Mouse (Mus musculus) hindbrain, embryonic 13.5 days (tissue): ENCODE data around the gene Vps36. TPM values are rescaled to one million over a fixed set of nuclear protein-coding genes. Genes with fewer than 3 reads are reported as not detected.
A peak's percentile ranks its signal among the peaks of the same experiment; 100 is the strongest.

ENCODE experiments used
- ATAC-seq: fragments of 200-750 bp; cut with Nextera tagmentation; 2 replicates; pipeline ENCODE4 v1.8.0; 2017; ENCODE audit warnings: moderate TSS enrichment; ENCODE audit not compliant: low FRiP score
- H3K27ac ChIP-seq: fragments of 300-500 bp; sonication (generic); 2 replicates; pipeline ENCODE4 v1.5.1; 2015; ENCODE audit warnings: inconsistent platforms, mild to moderate bottlenecking, moderate library complexity
- H3K27me3 ChIP-seq: fragments of 300-500 bp; sonication (generic); 2 replicates; pipeline ENCODE4 v1.6.1; 2015; ENCODE audit warnings: mild to moderate bottlenecking, inconsistent platforms
- H3K36me3 ChIP-seq: fragments of 300-500 bp; sonication (generic); 2 replicates; pipeline ENCODE4 v1.6.1; 2015; ENCODE audit warnings: mild to moderate bottlenecking, inconsistent platforms
- H3K4me1 ChIP-seq: fragments of 300-500 bp; sonication (generic); replicated peaks from 2 replicates; pipeline ENCODE4 v1.6.1; 2015; ENCODE audit warnings: inconsistent platforms
- H3K4me2 ChIP-seq: fragments of 300-500 bp; sonication (generic); 2 replicates; pipeline ENCODE4 v1.6.1; 2015; ENCODE audit warnings: inconsistent platforms, mild to moderate bottlenecking, moderate library complexity
- H3K4me3 ChIP-seq: fragments of 300-500 bp; sonication (generic); 2 replicates; pipeline ENCODE4 v1.5.1; 2015; ENCODE audit warnings: mild to moderate bottlenecking, inconsistent platforms
- H3K9ac ChIP-seq: fragments of 300-500 bp; sonication (generic); 2 replicates; pipeline ENCODE4 v1.6.1; 2015; ENCODE audit warnings: mild to moderate bottlenecking, inconsistent platforms
- H3K9me3 ChIP-seq: fragments of 300-500 bp; sonication (generic); 2 replicates; pipeline ENCODE4 v1.6.1; 2016; ENCODE audit warnings: inconsistent platforms
- WGBS: fragments of 180-500 bp; shearing (Covaris S2); methylation state at CpG from one replicate; pipeline ENCODE4 v1.1.7; 2015; 5-methylcytosine and 5-hydroxymethylcytosine counted together
- polyA plus RNA-seq: library from polyadenylated mRNA; unstranded; fragments of >200 nt; fragmentation: Nextera tagmentation; extraction: Ambion mirVana; gene quantifications from 2 replicates; pipeline ENCODE4 v1.2.1, GENCODE M21; 2015

Gene Vps36
- polyA plus RNA-seq, 1 experiment from 2014 or later = 42.3 TPM

DNA sequence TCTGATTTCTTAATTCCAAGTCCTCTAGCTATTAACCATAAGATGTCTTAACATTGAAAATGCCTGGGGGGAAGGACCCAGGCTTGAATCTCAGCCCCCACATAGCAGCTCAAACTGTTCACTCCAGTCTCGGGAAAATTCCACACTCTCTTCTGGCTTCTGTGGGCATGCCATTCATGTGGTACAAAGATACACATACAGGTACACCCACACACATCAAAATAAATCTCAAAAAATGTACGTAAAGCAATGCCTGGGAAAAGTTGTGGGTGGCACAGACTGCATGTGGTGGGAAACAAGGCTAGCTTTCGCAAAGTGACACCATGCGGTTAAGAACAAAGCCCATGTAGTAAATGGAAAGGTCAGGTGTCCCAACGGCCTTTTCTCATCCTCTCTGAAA lies 23.4 kb upstream of the Vps36 start:
- Histone ChIP-seq H3K4me1 (peaks cover 9% of the 10 kb centered on the region), H3K4me3 (no peak overlapping the region), H3K4me2 (no peak overlapping the region), H3K27ac (no peak overlapping the region), H3K9me3 (no peaks in the 10 kb centered on the region), H3K36me3 (peaks cover 17% of the 10 kb centered on the region), H3K9ac (no peak overlapping the region), H3K27me3 (no peaks in the 10 kb centered on the region)
- WGBS = 92% methylated on average over 5 of the region's 5 CpGs
- no peak for ATAC-seq

DNA sequence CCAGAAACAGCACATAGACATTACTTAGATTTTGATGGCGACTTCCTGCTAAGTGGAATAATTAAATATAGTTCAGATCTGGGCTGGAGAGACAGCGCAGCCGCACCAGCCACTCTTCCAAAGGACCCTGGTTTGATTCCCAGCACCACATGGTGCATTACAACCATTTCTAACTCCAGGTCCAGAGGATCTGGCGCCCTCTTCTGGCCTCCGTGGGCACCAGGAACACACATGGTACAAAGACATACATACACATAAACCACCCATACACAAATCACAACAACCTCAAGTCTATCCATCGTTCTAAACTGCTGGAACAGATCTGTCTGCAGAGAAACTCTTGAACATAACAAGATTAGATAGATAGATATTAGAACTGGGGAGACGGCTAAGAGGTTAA lies 16.6 kb upstream of the Vps36 start:
- ATAC-seq = no peak
- Histone ChIP-seq H3K4me2 (no peak overlapping the region), H3K36me3 (peaks cover 36% of the 10 kb centered on the region), H3K27ac (no peak overlapping the region), H3K27me3 (no peaks in the 10 kb centered on the region), H3K4me3 (no peak overlapping the region), H3K9me3 (peaks cover 5% of the 10 kb centered on the region; the same call in 1 of the 2 replicates), H3K4me1 (no peaks in the 10 kb centered on the region), H3K9ac (no peak overlapping the region)
- WGBS = 96% methylated on average over 7 of the region's 7 CpGs

DNA sequence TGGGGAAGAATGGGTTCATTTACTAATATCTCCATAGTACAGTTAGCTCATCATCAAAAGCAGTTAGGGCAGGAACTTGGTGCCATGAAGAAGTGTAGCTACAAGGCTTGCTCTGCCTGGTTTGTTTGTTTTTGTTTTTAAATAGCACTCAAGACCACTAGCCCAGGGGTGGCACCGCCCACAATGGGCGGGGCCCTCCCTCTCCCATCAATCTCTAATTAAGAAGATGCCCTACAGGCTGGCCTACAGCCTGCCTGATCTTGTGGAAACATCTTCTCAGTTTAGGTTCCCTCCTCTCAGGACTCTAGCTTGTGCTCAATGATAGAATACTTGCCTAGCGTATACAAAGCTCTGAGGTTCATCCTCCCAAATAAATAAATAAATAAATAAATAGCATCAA lies 7.7 kb upstream of the Vps36 start:
- H3K9ac ChIP-seq = peak overlapping the region; percentile 75
- no peaks in the 10 kb centered on the region for H3K27me3 ChIP-seq
- H3K27ac ChIP-seq = peak overlapping the region; percentile 86; the same call in 1 of the 2 replicates
- no peaks in the 10 kb centered on the region for H3K36me3 ChIP-seq
- ATAC-seq = peak; percentile 56
- WGBS = 0% methylated on average over 3 of the region's 3 CpGs
- H3K4me3 ChIP-seq = peak overlapping the region; percentile 79
- H3K9me3 ChIP-seq = no peaks in the 10 kb centered on the region
- H3K4me1 ChIP-seq = peaks cover 11% of the 10 kb centered on the region
- peak overlapping the region; percentile 73 for H3K4me2 ChIP-seq

DNA sequence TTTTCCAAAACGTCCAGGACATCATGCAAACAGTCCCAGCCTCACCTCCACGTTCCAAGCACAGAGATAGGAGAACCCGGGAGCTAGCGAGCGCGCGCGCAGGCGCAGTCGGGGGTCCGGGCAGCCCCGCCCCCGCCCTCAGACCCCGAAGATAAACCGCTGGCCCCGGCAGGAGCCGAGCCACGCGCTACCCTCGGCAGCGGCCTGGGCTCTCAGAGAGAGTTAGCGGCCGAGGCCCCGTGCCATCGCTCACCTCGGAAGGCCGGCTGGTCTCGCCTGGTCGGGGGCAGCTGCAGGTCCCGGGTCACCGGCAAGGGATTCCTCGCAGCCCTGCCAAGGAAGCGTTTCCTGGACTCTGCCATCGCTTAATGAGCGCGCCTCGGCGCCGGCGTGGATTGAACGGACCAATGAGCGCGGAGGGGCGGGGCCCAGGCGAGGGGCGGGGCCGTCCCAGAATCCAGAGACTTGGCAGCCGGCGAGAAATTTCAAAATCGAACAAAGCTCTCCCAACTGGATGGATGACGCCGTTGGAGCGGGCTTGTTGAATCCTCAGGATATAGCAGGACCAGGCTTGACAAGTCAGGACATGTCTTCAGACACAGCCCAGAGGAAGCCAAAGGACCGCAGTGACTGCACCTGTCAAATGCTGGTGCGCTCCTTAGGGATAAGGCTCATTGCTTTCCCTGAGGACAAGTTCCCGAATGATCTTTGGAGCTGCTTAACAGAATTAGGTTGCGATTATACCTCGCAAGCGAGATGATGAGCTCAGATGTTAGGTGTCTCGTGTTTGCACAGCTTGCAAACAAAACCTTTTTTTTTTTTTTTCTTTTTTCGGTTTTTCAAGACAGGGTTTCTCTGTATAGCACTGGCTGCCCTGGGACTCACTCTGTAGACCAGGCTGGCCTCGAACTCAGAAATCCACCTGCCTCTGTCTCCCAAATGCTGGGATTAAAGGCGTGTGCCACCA lies 6.9 kb upstream of the Vps36 start, which contains the start of gene Ckap2:
Ckap2 (minus strand) TSS at position 389 of the 967 bp plus-strand sequence.
- WGBS = 2% methylated on average over 63 of the region's 63 CpGs

DNA sequence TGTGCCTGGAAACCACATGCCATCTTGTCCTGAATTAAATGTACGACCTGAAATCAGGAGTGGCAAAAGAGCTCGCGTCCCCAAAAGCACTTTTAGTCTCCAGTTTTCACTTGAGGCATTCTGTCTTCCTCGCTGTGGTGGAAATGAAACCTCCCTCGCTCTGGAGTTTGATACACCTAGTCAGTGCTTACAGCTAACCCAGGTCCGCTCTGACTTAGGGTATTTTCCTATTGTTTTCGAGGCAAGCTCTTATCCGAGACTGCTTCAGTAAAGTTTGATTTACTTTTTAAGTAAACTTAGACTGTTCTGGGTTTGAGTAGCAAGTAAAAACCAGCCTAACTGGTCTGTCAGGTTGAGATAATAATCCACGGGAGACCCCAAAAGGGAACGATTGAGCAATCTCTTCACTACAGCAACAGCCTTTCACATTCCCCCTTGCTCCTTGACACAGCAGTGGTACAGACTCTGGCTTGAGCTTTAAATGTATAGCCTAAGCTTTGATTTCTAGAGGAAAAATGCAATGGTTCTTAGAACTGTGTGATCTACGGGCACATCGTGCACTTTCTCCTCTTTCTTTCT lies 912 bp downstream of the Vps36 start:
- no peaks in the 10 kb centered on the region for H3K36me3 ChIP-seq

More for the DNA sequence above, 6.9 kb upstream of the Vps36 start, which contains the start of gene Ckap2:
- Histone ChIP-seq H3K4me1 (peaks cover 11% of the 10 kb centered on the region), H3K9ac (peak within 1 kb of the TSS; percentile 75), H3K27me3 (no peaks in the 10 kb centered on the region), H3K36me3 (no peaks in the 10 kb centered on the region), H3K9me3 (no peaks in the 10 kb centered on the region), H3K4me3 (peak within 1 kb of the TSS; percentile 79), H3K27ac (peak within 1 kb of the TSS; percentile 86), H3K4me2 (peak within 1 kb of the TSS; percentile 73)
- peak; percentile 98 for ATAC-seq

DNA sequence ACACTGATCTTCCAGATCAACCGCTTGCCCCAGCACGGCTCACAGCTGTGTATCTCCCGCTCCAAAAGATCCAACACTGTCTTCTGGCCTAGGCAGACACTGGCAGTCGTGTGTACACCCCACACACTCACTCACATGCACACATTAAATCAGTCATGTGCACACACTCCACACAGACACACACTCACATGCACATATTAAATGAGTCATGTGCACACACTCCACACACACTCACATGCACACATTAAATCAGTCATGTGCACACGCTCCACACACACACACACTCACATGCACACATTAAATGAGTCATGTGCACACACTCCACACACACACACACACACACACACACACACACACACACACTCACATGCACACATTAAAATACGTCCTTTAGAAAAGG lies 5.3 kb downstream of the Vps36 start:
- Histone ChIP-seq H3K4me3 (no peak overlapping the region), H3K9me3 (no peaks in the 10 kb centered on the region), H3K4me1 (peaks cover 19% of the 10 kb centered on the region), H3K9ac (no peak overlapping the region), H3K36me3 (peaks cover 28% of the 10 kb centered on the region), H3K27ac (no peak overlapping the region), H3K4me2 (no peak overlapping the region), H3K27me3 (no peaks in the 10 kb centered on the region)
- ATAC-seq = no peak
- WGBS = 90% methylated on average over 6 of the region's 6 CpGs

More for the DNA sequence above, 912 bp downstream of the Vps36 start:
- H3K9me3 ChIP-seq = no peaks in the 10 kb centered on the region
- H3K9ac ChIP-seq = peak overlapping the region; percentile 92
- H3K4me2 ChIP-seq = peak overlapping the region; percentile 65
- peak overlapping the region; percentile 83 for H3K4me3 ChIP-seq
- WGBS = 18% methylated on average over 12 of the region's 12 CpGs
- ATAC-seq = no peak; the same call in 1 of the 2 replicates
- H3K27ac ChIP-seq = peak overlapping the region; percentile 96
- H3K27me3 ChIP-seq = no peaks in the 10 kb centered on the region
- H3K4me1 ChIP-seq = peaks cover 19% of the 10 kb centered on the region

DNA sequence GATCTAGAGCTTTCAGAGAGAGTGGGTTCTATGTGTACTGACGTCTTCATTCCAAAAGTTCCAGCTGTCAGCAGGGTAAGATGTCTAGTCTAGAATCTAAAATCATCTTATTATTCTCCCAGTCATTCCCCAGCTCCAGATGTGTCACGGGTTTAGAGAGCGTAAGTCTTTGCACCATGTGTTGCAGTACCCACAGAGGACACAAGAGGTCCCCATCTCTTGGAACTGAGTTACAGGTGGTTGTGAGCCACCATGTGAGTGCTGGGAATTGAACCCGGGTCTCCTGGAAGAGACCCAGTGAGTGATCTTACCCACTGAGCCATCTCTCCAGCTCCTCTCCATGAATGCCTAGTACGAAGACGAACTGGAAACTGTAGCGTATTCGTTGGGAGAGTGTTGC lies 6.9 kb downstream of the Vps36 start:
- WGBS = 98% methylated on average over 8 of the region's 8 CpGs

DNA sequence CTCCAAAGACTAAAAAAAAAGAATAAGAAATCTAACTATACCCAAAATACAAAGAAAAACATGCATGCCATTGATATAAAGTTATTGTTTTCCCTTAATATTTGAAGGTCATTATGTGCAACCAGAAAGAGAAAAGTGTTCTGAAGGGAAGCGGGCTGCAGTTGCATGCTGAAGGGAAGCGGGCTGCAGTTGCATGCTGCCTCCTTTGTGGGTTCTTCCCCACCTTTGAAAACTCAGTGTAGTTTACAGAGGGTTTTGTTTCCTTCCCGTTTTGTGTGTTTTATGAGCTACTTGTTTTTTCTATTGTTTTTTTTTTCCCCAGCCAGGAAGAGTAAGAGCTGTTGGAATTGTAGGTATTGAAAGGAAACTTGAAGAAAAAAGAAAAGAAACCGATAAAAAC lies 14.9 kb downstream of the Vps36 start:
- Histone ChIP-seq H3K9me3 (no peaks in the 10 kb centered on the region), H3K27ac (no peak overlapping the region), H3K4me1 (no peaks in the 10 kb centered on the region), H3K4me3 (no peak overlapping the region), H3K4me2 (no peak overlapping the region), H3K9ac (no peak overlapping the region), H3K27me3 (no peaks in the 10 kb centered on the region), H3K36me3 (peaks cover 56% of the 10 kb centered on the region)
- ATAC-seq = no peak
- whole genome bisulfite sequencing = 84% methylated on average over 4 of the region's 4 CpGs

More for the DNA sequence above, 6.9 kb downstream of the Vps36 start:
- H3K36me3 ChIP-seq = peaks cover 36% of the 10 kb centered on the region
- no peak overlapping the region for H3K4me3 ChIP-seq
- ATAC-seq = no peak
- peaks cover 9% of the 10 kb centered on the region for H3K4me1 ChIP-seq
- no peak overlapping the region for H3K9ac ChIP-seq
- no peaks in the 10 kb centered on the region for H3K9me3 ChIP-seq
- H3K27ac ChIP-seq = no peak overlapping the region
- H3K27me3 ChIP-seq = no peaks in the 10 kb centered on the region
- no peak overlapping the region for H3K4me2 ChIP-seq

DNA sequence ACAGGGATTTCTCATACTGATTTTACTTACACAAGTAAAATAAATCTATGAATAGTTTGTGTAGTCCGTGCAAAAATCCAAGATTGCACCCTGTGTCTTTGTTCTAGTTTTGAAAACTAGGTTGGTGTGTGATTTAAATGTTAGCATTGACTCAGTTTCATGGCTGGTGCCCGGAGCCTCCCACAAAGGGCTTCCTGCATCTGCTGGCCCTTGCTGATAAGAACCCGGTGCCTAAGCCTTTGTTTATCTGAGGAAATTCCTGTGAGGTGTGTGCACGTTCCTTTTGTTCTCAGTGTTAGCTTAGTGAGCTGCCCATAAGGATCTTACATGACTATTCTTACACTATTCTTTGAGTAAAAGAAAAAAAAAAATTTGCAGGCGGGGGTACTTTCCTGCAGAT lies 16.4 kb downstream of the Vps36 start:
- Histone ChIP-seq H3K4me1 (no peaks in the 10 kb centered on the region), H3K9ac (no peak overlapping the region), H3K4me3 (no peak overlapping the region), H3K9me3 (no peaks in the 10 kb centered on the region), H3K27me3 (no peaks in the 10 kb centered on the region), H3K4me2 (no peak overlapping the region), H3K27ac (no peak overlapping the region), H3K36me3 (peaks cover 55% of the 10 kb centered on the region)
- WGBS = 68% methylated on average over 5 of the region's 5 CpGs
- no peak for ATAC-seq

DNA sequence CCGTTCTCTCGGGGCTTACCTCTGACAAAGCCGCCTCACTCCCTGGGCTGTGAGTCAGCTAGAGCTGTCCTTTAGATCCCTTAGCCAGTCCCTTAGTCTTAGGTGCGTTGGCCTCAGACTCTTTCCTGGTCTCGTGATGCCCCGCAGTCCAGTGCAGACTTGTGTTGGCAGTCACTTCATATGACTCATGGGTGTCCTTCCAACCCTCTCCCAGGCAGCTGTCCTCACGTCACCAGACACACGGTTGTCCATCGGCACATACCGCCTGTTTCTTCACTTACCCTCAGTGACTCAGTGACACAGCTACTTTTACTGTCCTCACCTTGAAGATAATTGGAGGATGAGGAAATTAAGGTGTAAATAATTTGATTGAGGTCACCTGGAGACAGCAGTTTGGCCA lies 22.2 kb downstream of the Vps36 start:
- WGBS = 98% methylated on average over 10 of the region's 10 CpGs
- Histone ChIP-seq H3K9me3 (no peaks in the 10 kb centered on the region), H3K27ac (no peak overlapping the region), H3K4me2 (no peak overlapping the region), H3K9ac (no peak overlapping the region), H3K4me3 (no peak overlapping the region), H3K36me3 (peaks cover 78% of the 10 kb centered on the region), H3K27me3 (no peaks in the 10 kb centered on the region), H3K4me1 (no peaks in the 10 kb centered on the region)
- ATAC-seq = no peak

DNA sequence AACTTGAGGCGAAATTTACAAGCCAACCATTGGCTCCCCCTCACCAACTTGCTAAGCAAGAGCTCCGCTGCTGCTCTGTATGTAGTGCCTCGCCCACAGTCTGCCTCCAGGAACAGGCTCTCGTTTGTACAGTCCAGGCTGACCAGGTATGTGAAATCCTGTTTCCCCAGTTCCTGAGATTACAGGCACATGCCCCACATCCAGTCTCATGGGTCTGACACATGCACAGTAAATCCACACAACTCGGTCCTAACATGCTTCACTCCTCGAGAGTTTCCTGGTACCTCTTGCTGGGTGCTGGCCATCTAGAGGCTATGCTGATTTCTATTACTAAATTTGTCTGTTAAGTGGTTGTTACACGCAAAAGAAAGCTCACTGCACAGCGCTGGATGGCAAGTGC lies 33.8 kb downstream of the Vps36 start:
- Histone ChIP-seq H3K9me3 (no peaks in the 10 kb centered on the region), H3K4me3 (no peak overlapping the region), H3K4me1 (peaks cover 9% of the 10 kb centered on the region), H3K27ac (no peak overlapping the region), H3K36me3 (peaks cover 27% of the 10 kb centered on the region), H3K9ac (no peak overlapping the region), H3K4me2 (no peak overlapping the region), H3K27me3 (peaks cover 24% of the 10 kb centered on the region)
- WGBS = 69% methylated on average over 8 of the region's 8 CpGs
- ATAC-seq = no peak

DNA sequence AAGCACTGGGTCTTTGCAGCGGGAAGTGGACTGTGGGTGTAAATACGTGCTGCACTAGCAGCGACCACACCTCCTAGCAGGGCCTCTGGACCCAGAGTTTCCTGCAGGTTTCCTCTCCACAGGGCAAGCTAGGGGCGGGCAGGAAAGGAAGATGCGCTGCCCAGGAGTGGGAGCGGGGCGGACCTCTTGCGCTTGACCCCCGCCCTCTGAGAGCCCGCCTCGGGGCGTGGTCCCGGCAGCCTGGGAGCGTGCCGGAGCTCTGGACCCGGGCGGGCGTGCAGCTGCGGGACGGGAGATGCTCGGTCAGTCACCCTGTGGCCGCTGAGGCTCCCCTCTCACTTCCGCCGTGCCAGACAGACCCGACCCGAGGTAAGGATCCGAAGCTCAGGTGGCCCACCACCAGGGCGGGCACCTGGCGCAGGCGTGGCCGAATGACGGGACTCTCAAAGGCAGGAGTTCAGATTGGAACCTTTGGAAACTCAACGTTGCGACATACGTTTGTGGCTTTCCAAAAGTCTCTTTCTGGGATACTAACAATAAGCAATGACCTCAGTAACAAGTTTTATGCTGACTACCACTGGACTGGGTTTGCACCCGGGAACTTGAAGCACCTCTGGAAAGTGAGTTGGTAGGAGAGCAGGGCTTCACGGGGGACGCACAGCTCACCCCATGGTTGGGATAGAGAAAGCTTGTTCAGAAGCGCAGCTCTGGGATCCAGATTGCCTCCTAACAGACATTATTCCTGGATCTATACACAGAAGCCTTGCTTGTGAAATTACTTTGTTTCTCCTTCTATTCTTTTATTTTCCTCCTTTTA lies 34.7 kb downstream of the Vps36 start, which contains the start of gene Thsd1:
Thsd1 (plus strand) TSS at position 253 of the 817 bp plus-strand sequence.
- peaks cover 24% of the 10 kb centered on the region for H3K27me3 ChIP-seq
- peaks cover 18% of the 10 kb centered on the region for H3K36me3 ChIP-seq
- no peak within 1 kb of the TSS for H3K27ac ChIP-seq
- ATAC-seq = peak; percentile 78
- H3K4me3 ChIP-seq = peak within 1 kb of the TSS; percentile 50
- peak within 1 kb of the TSS; percentile 72 for H3K9ac ChIP-seq
- H3K4me2 ChIP-seq = peak within 1 kb of the TSS; percentile 88
- no peaks in the 10 kb centered on the region for H3K9me3 ChIP-seq
- under 1% methylated on average over 39 of the region's 39 CpGs for WGBS
- peaks cover 9% of the 10 kb centered on the region for H3K4me1 ChIP-seq
